Mouse (Mus musculus) forebrain, embryonic 15.5 days (tissue): ENCODE data around the gene Plppr2. TPM values are rescaled to one million over a fixed set of nuclear protein-coding genes. Genes with fewer than 3 reads are reported as not detected.

ENCODE experiments used
- ATAC-seq: fragments of 200-750 bp; cut with Nextera tagmentation; replicated peaks from 2 replicates; pipeline ENCODE4 v1.8.0; 2017; ENCODE audit warnings: mild to moderate bottlenecking, moderate TSS enrichment, moderate library complexity
- H3K27ac ChIP-seq: fragments of 300-500 bp; sonication (generic); replicated peaks from 2 replicates; pipeline ENCODE4 v1.5.1; 2015; ENCODE audit warnings: mild to moderate bottlenecking, inconsistent platforms
- H3K27me3 ChIP-seq: fragments of 300-500 bp; sonication (generic); 2 replicates; pipeline ENCODE4 v1.6.1; 2015; ENCODE audit warnings: inconsistent platforms
- H3K36me3 ChIP-seq: fragments of 300-500 bp; sonication (generic); 2 replicates; pipeline ENCODE4 v1.6.1; 2015; ENCODE audit warnings: mild to moderate bottlenecking, inconsistent platforms
- H3K4me1 ChIP-seq: fragments of 300-500 bp; sonication (generic); 2 replicates; pipeline ENCODE4 v1.6.1; 2015; ENCODE audit warnings: inconsistent platforms
- H3K4me2 ChIP-seq: fragments of 300-500 bp; sonication (generic); replicated peaks from 2 replicates; pipeline ENCODE4 v1.6.1; 2015; ENCODE audit warnings: mild to moderate bottlenecking, inconsistent platforms
- H3K4me3 ChIP-seq: fragments of 300-500 bp; sonication (generic); 2 replicates; pipeline ENCODE4 v1.5.1; 2015; ENCODE audit warnings: mild to moderate bottlenecking, inconsistent platforms
- H3K9ac ChIP-seq: fragments of 300-500 bp; sonication (generic); replicated peaks from 2 replicates; pipeline ENCODE4 v1.6.1; 2015; ENCODE audit warnings: mild to moderate bottlenecking, inconsistent platforms
- H3K9me3 ChIP-seq: fragments of 300-500 bp; sonication (generic); 2 replicates; pipeline ENCODE4 v1.6.1; 2016; ENCODE audit warnings: inconsistent platforms
- WGBS: fragments of 180-500 bp; shearing (Covaris S2); methylation state at CpG from one replicate; pipeline ENCODE4 v1.1.7; 2015; ENCODE audit warnings: mixed read lengths; 5-methylcytosine and 5-hydroxymethylcytosine counted together
- polyA plus RNA-seq: library from polyadenylated mRNA; unstranded; fragments of >200 nt; fragmentation: Nextera tagmentation; extraction: Ambion mirVana; gene quantifications from 2 replicates; pipeline ENCODE4 v1.2.1, GENCODE M21; 2015

Plppr2 gene
- polyA plus RNA-seq, 1 experiment from 2014 or later = 73.0 TPM

DNA sequence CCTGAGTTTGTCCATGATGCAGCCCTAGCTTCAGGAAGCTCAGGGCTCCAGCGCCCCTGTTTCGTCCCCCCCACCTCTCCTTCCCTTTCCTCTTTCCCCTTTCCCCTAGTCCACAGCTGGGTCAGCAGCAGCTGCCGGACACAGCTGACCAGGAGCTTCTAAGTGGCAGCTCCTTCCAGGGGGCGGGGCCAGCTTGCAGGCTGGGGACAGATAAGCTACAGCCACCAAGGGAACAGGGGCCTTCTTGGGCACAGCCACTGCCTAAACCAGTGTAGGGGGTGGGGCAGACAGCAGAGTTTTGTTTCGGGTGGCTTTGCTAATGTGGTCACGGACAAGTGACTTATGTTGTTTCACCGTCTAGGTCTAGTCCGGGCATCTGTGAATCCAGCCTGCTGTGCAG, 26.6 kb downstream of the Plppr2 start, which contains the start of gene Epor:
Gene Epor (minus strand): TSS at position 90 of the 400 bp plus-strand sequence.
- 20% methylated on average over 8 of the region's 8 CpGs for WGBS
- Histone ChIP-seq H3K27me3 (peaks cover 51% of the 10 kb centered on the region), H3K9me3 (no peaks in the 10 kb centered on the region), H3K36me3 (0 out of 2 replicates have a peak, but pooled peaks cover 3% of the 10 kb centered on the region), H3K4me3 (peak within 1 kb of the TSS; percentile 39), H3K27ac (no peak within 1 kb of the TSS), H3K4me2 (peak within 1 kb of the TSS; percentile 58), H3K9ac (peak within 1 kb of the TSS; percentile 18; the same call in 1 of the 2 replicates), H3K4me1 (peaks cover 20% of the 10 kb centered on the region)
- no peak for ATAC-seq

DNA sequence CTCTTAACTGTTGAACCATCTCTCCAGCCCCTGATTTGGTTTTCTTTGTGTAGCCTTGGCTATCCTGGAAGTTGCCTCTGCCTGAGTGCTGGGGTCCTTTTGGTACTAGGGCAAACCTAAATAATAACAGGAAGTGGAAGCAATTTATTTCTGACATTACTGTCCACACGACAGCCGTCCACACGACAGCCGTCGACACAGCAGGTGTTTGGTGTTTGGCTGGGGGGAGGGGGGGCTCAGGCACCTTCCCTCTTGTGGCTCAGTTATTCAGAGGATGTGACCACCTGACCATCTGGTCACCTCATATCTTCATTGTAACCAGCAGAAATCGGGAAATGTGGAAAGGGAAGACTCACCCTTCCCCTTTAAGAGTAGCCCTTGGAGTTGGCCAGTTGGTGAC, 32.0 kb downstream of the Plppr2 start:
- ATAC-seq = no peak
- H3K36me3 ChIP-seq = no peaks in the 10 kb centered on the region
- no peaks in the 10 kb centered on the region for H3K4me1 ChIP-seq
- no peak overlapping the region for H3K27ac ChIP-seq
- H3K4me3 ChIP-seq = no peak overlapping the region
- H3K9ac ChIP-seq = no peak overlapping the region
- H3K9me3 ChIP-seq = no peaks in the 10 kb centered on the region
- H3K4me2 ChIP-seq = no peak overlapping the region
- H3K27me3 ChIP-seq = peaks cover 4% of the 10 kb centered on the region; the same call in 1 of the 2 replicates
- 72% methylated on average over 6 of the region's 6 CpGs for WGBS

DNA sequence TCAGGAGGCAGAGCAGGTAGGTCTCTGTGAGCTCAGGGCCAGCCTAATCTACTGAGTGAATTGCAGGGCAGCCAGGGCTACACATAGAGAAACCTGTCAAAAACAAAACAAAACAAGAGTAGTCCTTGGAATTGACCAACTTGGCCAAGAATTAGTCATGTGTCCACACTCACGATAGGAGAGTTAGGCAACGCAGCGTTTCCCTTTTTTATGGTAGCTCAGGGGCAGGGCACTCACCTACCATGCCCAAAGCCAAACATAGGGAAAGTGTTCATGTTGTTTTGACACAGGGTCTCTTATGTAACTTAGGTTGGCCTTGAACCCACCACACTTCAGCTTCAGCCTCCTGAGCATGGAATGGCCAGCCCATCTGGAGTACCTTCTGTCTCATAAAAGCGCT, 32.5 kb downstream of the Plppr2 start:
- no peaks in the 10 kb centered on the region for H3K36me3 ChIP-seq
- no peaks in the 10 kb centered on the region for H3K4me1 ChIP-seq
- H3K4me3 ChIP-seq = no peak overlapping the region
- H3K27me3 ChIP-seq = peaks cover under 1% of the 10 kb centered on the region; the same call in 1 of the 2 replicates
- H3K9ac ChIP-seq = no peak overlapping the region
- no peak overlapping the region for H3K27ac ChIP-seq
- H3K9me3 ChIP-seq = no peaks in the 10 kb centered on the region
- H3K4me2 ChIP-seq = no peak overlapping the region
- no peak for ATAC-seq
- 95% methylated on average over 4 of the region's 4 CpGs for WGBS

DNA sequence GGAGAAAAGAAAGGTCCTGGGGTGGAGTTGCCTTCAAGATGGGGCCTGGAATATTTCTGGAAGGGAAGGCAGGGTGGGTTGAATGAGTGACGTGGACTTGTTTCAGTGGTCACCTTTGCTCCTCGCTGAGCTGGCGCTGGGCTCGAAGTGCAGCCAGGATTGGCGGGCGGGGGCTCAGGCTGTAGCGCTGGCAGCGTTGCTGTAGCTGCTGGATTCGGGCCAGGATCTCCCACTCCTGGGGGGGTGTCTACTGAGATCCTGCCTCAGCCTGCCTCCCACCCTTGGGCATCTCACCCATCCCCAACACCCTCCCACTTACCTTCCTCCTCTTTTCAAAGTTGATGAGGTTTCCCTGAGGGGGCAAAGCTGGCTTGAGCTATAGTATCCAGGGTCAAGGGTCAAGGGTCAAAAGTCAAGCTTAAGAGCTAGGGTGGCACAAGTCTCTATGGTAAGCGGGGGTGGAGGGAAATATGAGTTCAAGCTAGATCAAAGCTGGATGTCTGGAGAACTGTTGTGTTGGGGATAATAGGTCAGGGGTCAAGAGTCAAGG, 39.9 kb downstream of the Plppr2 start:
- peaks cover 10% of the 10 kb centered on the region for H3K4me1 ChIP-seq
- H3K27me3 ChIP-seq = no peaks in the 10 kb centered on the region
- no peaks in the 10 kb centered on the region for H3K9me3 ChIP-seq
- no peak for ATAC-seq
- H3K4me2 ChIP-seq = no peak overlapping the region
- H3K4me3 ChIP-seq = no peak overlapping the region
- H3K9ac ChIP-seq = no peak overlapping the region
- no peak overlapping the region for H3K27ac ChIP-seq
- 71% methylated on average over 10 of the region's 10 CpGs for WGBS
- no peaks in the 10 kb centered on the region for H3K36me3 ChIP-seq

DNA sequence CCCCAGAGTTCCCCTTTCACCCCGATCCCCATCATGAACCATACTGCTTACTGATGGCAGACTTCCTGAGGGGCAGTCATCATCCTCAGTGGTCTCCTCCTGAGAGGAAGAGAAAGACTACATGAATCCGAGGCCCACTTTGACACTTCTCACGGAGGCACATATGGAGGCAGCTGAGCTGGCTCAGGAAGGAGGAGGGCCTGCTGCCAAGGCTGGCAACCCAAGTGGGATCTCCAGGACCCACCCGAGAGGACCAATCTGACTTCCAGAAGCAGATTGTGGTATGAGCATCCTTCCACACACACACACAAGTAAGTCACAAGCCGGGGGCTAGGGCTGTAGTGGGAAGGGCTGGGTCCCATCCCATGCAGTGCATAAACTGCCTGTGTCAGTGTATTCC, 40.5 kb downstream of the Plppr2 start:
- Histone ChIP-seq H3K27ac (no peak overlapping the region), H3K4me2 (no peak overlapping the region), H3K9me3 (no peaks in the 10 kb centered on the region), H3K27me3 (no peaks in the 10 kb centered on the region), H3K4me1 (peaks cover 10% of the 10 kb centered on the region), H3K4me3 (no peak overlapping the region), H3K36me3 (no peaks in the 10 kb centered on the region), H3K9ac (no peak overlapping the region)
- 59% methylated on average over 5 of the region's 5 CpGs for WGBS
- peak; percentile 41; the same call in 1 of the 2 replicates for ATAC-seq

DNA sequence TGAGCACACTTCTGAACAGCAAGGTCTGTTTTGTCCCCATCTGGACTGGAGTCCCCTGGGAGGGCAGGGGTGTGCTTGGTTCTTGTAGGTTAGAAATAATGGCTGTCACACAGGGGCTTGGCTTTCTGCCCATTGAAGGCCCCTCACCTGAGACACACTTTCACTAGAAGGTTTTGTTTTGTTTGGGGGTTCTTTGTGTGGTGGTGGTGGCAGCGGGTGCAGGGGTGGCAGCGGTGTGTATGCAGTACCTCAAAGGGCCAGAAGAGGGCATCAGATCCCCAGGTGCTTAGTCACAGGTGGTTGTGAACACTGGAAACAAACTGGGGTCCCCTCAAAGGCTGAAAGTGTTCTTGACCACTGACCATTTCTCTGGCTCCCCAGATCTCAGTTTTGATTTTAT, 41.1 kb downstream of the Plppr2 start:
- Histone ChIP-seq H3K9ac (no peak overlapping the region), H3K36me3 (no peaks in the 10 kb centered on the region), H3K4me1 (peaks cover 10% of the 10 kb centered on the region), H3K27me3 (no peaks in the 10 kb centered on the region), H3K9me3 (no peaks in the 10 kb centered on the region), H3K4me2 (no peak overlapping the region), H3K4me3 (no peak overlapping the region), H3K27ac (no peak overlapping the region)
- 22% methylated on average over 2 of the region's 2 CpGs for whole genome bisulfite sequencing
- no peak for ATAC-seq

DNA sequence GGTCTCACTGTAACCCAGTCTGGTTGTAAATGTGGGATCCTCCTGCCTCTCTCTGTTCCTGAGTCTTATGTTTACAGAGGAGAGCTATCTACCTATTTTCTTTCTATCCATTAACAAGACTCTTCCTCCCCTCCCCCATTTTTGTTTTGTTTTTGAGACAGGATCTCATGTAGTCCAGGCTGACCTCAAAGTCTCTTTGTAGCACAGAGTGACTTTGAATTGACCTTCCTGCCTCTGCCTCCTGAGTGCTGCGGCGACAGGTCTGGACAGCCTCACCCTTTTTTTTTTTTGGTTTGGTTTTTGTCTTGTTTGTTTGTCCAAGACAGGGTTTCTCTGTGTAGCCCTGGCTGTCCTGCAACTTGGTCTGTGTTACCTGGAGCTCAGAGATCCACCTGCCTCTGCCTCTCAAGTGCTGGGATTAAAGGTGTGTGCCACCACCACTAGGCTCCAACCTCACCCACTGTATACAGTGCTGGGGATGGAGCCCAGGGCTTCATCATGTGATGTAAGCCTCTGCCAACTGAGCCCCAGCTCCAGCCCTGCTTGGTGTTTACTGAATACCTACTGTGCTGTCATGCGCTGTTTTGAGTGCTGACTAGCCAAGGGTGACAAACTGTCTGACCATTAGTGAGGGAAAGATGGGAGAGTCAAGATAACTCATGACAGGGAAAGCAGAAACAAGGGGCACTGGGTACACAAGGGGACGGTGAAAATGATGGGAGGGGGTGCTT, 41.7 kb downstream of the Plppr2 start:
- 92% methylated on average over 4 of the region's 4 CpGs for WGBS
- Histone ChIP-seq H3K4me2 (no peak overlapping the region), H3K27ac (no peak overlapping the region), H3K4me1 (peaks cover 10% of the 10 kb centered on the region), H3K27me3 (0 out of 2 replicates have a peak, but pooled peaks cover 3% of the 10 kb centered on the region), H3K36me3 (no peaks in the 10 kb centered on the region), H3K9ac (no peak overlapping the region), H3K4me3 (no peak overlapping the region), H3K9me3 (no peaks in the 10 kb centered on the region)
- no peak for ATAC-seq

DNA sequence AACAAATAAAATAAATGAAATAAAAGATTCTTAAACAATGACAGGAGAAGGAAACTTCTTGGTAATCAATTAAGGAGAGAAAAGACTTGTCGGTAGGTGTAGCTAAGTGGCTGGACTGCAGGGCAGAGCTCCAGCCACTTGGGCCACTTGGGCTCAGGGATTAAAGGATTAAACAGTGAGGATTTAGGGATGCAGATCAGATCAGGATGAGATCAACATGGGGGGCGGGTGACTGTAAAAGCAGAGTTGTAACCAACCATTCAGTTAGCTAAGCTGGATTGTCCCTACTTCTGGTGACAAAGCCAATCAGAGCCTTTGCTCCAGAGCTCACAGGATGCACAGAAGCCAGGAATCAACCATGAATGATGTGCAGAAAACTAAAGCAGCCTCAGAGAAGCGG, 47.1 kb downstream of the Plppr2 start:
- no peak overlapping the region for H3K27ac ChIP-seq
- no peaks in the 10 kb centered on the region for H3K9me3 ChIP-seq
- ATAC-seq = no peak
- peaks cover 30% of the 10 kb centered on the region for H3K27me3 ChIP-seq
- H3K4me2 ChIP-seq = no peak overlapping the region
- 3% methylated on average over 3 of the region's 3 CpGs for WGBS
- no peaks in the 10 kb centered on the region for H3K36me3 ChIP-seq
- H3K9ac ChIP-seq = no peak overlapping the region
- no peak overlapping the region for H3K4me3 ChIP-seq
- H3K4me1 ChIP-seq = peaks cover 11% of the 10 kb centered on the region

DNA sequence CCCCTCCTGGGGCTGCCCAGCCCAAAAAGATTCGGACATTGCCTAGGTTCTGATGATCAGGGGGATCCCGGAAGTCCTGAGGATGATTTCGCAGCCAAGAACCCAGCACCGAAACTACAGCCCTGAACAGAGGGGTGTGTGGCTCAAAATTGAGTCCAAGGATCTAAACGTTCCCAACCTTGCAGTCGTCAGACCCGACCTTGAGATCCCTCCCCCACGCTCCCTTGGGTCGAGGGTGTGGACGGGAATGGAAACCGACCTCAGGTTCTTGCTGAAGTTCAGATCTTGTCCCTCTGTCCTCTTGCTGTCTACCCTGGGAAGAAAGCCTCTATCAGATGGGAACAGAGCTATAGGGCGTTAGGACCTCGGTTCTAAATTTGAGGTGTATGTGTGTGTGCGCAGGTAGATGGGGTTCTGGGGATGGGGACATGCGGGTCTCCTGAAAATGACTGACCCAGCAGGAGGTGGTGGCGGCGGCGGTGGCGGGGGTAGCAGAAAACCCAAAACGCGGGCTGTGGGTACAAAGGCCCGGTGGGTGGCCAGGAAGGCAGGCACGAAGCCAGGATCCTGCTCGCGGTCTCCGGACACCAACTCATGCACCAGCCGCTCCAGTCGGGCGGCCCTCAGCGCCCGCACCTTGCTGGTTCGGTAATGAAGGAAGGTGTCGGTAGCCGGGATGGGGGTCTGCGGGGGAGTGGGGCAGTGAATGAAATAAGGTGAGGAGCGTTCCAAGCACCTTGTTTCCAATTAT, 50.9 kb downstream of the Plppr2 start:
- Histone ChIP-seq H3K4me1 (peaks cover 22% of the 10 kb centered on the region), H3K27me3 (peaks cover 57% of the 10 kb centered on the region), H3K27ac (no peak overlapping the region), H3K4me3 (peak overlapping the region; percentile 30; the same call in 1 of the 2 replicates), H3K9me3 (no peaks in the 10 kb centered on the region), H3K36me3 (no peaks in the 10 kb centered on the region), H3K4me2 (peak overlapping the region; percentile 50; the same call in 1 of the 2 replicates), H3K9ac (no peak overlapping the region)
- no peak for ATAC-seq
- 10% methylated on average over 33 of the region's 36 CpGs for WGBS

DNA sequence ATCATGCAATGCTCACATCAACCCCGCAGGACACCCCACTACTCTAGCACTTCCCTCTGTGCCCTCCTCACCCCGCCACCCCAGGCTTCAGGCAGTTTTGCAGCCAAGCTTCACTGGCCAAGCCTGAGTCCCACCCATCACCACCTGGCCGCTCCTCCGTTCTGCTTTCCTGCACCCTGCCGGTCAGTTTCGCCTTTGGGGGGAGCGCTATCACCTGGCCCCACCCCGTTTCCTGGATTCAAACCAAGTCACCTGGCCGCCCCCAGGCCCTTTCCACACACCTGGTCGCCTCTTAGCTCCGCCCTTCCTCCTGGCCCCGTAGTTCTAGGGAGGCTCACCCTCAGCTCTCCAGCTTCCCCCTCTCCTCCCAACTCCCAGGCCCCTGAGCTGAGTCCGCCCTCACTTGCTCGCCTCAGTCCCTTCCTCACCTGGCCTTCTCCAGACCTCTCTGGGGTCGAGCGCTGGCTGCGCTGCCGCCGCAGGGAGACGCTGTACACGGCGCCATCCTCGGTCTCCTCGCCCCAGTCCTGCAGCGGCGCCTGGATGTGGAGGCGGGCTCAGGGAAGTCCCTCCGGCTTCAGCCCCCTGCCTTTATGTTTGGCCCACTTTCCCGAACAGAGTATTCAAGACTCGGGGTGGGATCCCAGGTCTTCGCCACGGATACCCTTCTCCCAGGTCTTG, 51.7 kb downstream of the Plppr2 start:
- 0 out of 2 replicates have a peak, but pooled peaks have one; percentile 24 for ATAC-seq
- Histone ChIP-seq H3K4me3 (peak overlapping the region; percentile 30), H3K27ac (no peak overlapping the region), H3K9me3 (no peaks in the 10 kb centered on the region), H3K9ac (peak overlapping the region; percentile 22; the same call in 1 of the 2 replicates), H3K4me2 (peak overlapping the region; percentile 50), H3K36me3 (no peaks in the 10 kb centered on the region), H3K4me1 (peaks cover 22% of the 10 kb centered on the region), H3K27me3 (peaks cover 54% of the 10 kb centered on the region)
- under 1% methylated on average over 32 of the region's 32 CpGs for WGBS

DNA sequence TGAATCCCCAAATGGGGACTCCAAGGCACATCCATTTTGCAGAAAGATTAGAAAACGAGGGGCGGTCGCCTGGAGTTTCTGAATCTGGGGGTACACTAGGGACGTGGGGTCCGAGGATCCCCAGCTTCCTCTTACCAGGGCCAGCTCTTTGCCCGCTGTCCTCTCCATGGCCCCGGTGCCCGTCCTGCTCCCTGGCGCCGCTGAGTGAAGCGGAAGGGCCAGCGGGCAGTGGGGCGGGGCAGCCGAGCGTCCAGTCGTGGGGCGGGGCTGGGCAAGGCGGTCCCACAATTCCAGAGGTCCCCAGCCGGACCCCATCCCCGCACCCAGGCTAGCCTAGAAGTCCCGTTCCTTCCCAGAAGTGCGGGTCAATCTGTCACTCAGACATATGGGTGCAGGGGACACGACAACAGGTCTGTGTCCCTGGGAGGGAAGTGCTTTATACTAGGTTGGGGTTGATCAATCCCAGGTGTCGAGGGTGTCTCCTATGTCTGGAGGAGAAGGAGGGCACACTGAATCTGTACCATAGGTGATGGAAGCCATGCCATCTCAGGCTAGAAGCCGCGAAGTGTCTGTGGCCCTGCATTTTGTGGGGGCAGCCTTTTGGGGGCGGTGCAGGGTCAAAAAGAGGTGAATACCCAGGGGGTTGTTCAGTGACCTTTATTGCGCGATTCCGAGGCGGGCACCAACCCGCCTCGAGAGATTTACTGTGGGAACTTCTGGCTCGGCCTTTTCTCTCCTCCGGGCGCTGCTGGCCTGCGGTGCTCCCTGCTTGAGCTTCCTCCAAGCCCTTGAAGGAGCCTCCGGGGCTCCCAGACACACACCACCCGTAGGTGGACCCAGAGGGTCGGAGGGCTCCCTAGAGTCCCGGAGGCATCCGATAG, 52.6 kb downstream of the Plppr2 start, which contains the start of gene Rgl3:
Gene Rgl3 (minus strand): TSS at position 217 of the 881 bp plus-strand sequence.
- peaks cover 22% of the 10 kb centered on the region for H3K4me1 ChIP-seq
- H3K4me2 ChIP-seq = peak within 1 kb of the TSS; percentile 50
- peaks cover 54% of the 10 kb centered on the region for H3K27me3 ChIP-seq
- peak within 1 kb of the TSS; percentile 30 for H3K4me3 ChIP-seq
- 1% methylated on average over 42 of the region's 42 CpGs for WGBS
- no peaks in the 10 kb centered on the region for H3K9me3 ChIP-seq
- peak; percentile 42; the same call in 1 of the 2 replicates for ATAC-seq
- no peak within 1 kb of the TSS for H3K27ac ChIP-seq
- H3K36me3 ChIP-seq = no peaks in the 10 kb centered on the region
- peak within 1 kb of the TSS; percentile 22; the same call in 1 of the 2 replicates for H3K9ac ChIP-seq
